Mouse (Mus musculus): ENCODE measurements around the gene Hist1h2be.

GRCm38 (mm10) chr13:23546694-23547093 lies 74.2 kb downstream of the Hist1h2be start:
- TF ChIP-seq POLR2A (IDR thresholded peaks at IDR 0.05; ENCODE audit: borderline replicate concordance, insufficient read depth, low read length) (no peak), CTCF (IDR thresholded peaks at IDR 0.05; ENCODE audit: borderline replicate concordance, insufficient read depth, low read depth, low read length) (no peak)

Measured in cerebellum, adult 2 months (tissue).